Mouse (Mus musculus) cerebellum, adult 11 months (tissue): ENCODE results near the gene Zfp820.
"Not testable (repeated sequence)": the region's sequence is repeated elsewhere in the genome, so short reads cannot be mapped to it uniquely, and the experiment has no call there.

Experiments
- DNase-seq: peaks from one replicate; pipeline ENCODE4 v3.0.0; 2022

Gene Zfp820

GRCm38 (mm10) chr17:21845545-21846321 lies at the start of gene Zfp820:
TSS of gene Zfp820 (minus strand) at chr17:21845772.
- no peak for DNase-seq

- DNase-seq, result no peak
Observed at GRCm38 (mm10) chr17:21871256-21871655, 25.7 kb upstream of the Zfp820 start.

GRCm38 (mm10) chr17:21846322-21846582 lies 680 bp upstream of the Zfp820 start:
- DNase-seq, result not testable (repeated sequence)

- no peak for DNase-seq
Observed at GRCm38 (mm10) chr17:21838510-21838909, 7.1 kb downstream of the Zfp820 start.

GRCm38 (mm10) chr17:21801373-21801772 lies 44.2 kb downstream of the Zfp820 start:
- DNase-seq, result not testable (repeated sequence)

GRCm38 (mm10) chr17:21792256-21792655 lies 53.3 kb downstream of the Zfp820 start:
- no peak for DNase-seq

- no peak for DNase-seq
Observed at GRCm38 (mm10) chr17:21770336-21770735, 75.2 kb downstream of the Zfp820 start.
